Mouse (Mus musculus): Measurements from ENCODE around the gene Prr7. TPM values are rescaled to one million over a fixed set of nuclear protein-coding genes. Genes with fewer than 3 reads are reported as not detected.

Gene Prr7
- total and polyA plus RNA-seq, 3 experiments = 0.60 to 1.2 (median 0.89) TPM

GRCm38 (mm10) chr13:55500575-55500974 is 36.5 kb downstream of the Prr7 start:
- Histone ChIP-seq H3K27me3 (replicated peaks) (no peaks in the 10 kb centered on the region), H3K4me2 (ENCODE audit: insufficient read depth, low read depth, poor library complexity, severe bottlenecking) (no peak overlapping the region), H3K9ac (ENCODE audit: insufficient read depth, low read depth) (no peak overlapping the region), H3K27ac (ENCODE audit: insufficient read depth, low read depth) (no peak overlapping the region), H3K4me1 (ENCODE audit: control insufficient read depth in 1 of 2, insufficient read depth in 2 of 2) (no peaks in the 10 kb centered on the region), H3K36me3 (replicated peaks in 1 of 2; ENCODE audit: control insufficient read depth in 1 of 2, insufficient read depth in 1 of 2, low read length in 1 of 2) (peaks cover 18 to 85% of the 10 kb centered on the region in 2 experiments), H3K9me3 (replicated peaks; ENCODE audit: low read length) (no peaks in the 10 kb centered on the region), H3K4me3 (replicated peaks in 1 of 3; ENCODE audit: low read depth in 2 of 3, low read length in 2 of 3, poor library complexity in 1 of 3) (no peak overlapping the region), H3K79me2 (replicated peaks; ENCODE audit: control insufficient read depth, extremely low read depth, insufficient read depth, poor library complexity, severe bottlenecking) (no peaks in the 10 kb centered on the region)
- TF ChIP-seq MXI1 (IDR thresholded peaks at IDR 0.05; ENCODE audit: low read depth, low read length) = no peak
- no peak for TF ChIP-seq PAX5 (IDR thresholded peaks at IDR 0.05; ENCODE audit: low read length)
- no peak for TF ChIP-seq USF1 (IDR thresholded peaks at IDR 0.05; ENCODE audit: low read depth, low read length)
- no peak for TF ChIP-seq NELFE (IDR thresholded peaks at IDR 0.05; ENCODE audit: low read depth, low read length)
- TF ChIP-seq POLR2AphosphoS2 (IDR thresholded peaks at IDR 0.05; ENCODE audit: low read depth, low read length) = no peak
- TF ChIP-seq RCOR1 (conservative IDR thresholded peaks at IDR 0.05; ENCODE audit: low read depth, low read length) = no peak
- no peak for DNase-seq (ENCODE audit: extremely low read depth)
- dilution Hi-C loops (cut with MboI; ENCODE audit: extremely low pct_ligation_motif_present, extremely low pct_unique_long_range_greater_than_20kb, low sequenced_read_pairs) (no loop called here), in situ Hi-C loops (cut with MboI; ENCODE audit: low pct_ligation_motif_present, low pct_unique_long_range_greater_than_20kb, low sequenced_read_pairs) (no loop called here)

- Histone ChIP-seq H3K27me3 (replicated peaks) (no peaks in the 10 kb centered on the region), H3K4me1 (ENCODE audit: control insufficient read depth in 1 of 2, insufficient read depth in 2 of 2) (no peaks in the 10 kb centered on the region), H3K9ac (ENCODE audit: insufficient read depth, low read depth) (no peak overlapping the region), H3K9me3 (replicated peaks; ENCODE audit: low read length) (no peaks in the 10 kb centered on the region), H3K4me3 (replicated peaks in 1 of 3; ENCODE audit: low read depth in 2 of 3, low read length in 2 of 3, poor library complexity in 1 of 3) (no peak overlapping the region), H3K36me3 (replicated peaks in 1 of 2; ENCODE audit: control insufficient read depth in 1 of 2, insufficient read depth in 1 of 2, low read length in 1 of 2) (peaks cover 34 to 94% of the 10 kb centered on the region in 2 experiments), H3K27ac (ENCODE audit: insufficient read depth, low read depth) (no peak overlapping the region), H3K4me2 (ENCODE audit: insufficient read depth, low read depth, poor library complexity, severe bottlenecking) (no peak overlapping the region), H3K79me2 (replicated peaks; ENCODE audit: control insufficient read depth, extremely low read depth, insufficient read depth, poor library complexity, severe bottlenecking) (no peaks in the 10 kb centered on the region)
- DNase-seq (ENCODE audit: extremely low read depth) = no peak
- TF ChIP-seq MAZ (IDR thresholded peaks at IDR 0.05; ENCODE audit: low read depth, low read length) = no peak
- TF ChIP-seq E2F4 (IDR thresholded peaks at IDR 0.05; ENCODE audit: insufficient replicate concordance, low read depth, low read length) = no peak
- no peak for TF ChIP-seq POLR2AphosphoS2 (IDR thresholded peaks at IDR 0.05; ENCODE audit: low read depth, low read length)
- TF ChIP-seq MAFK (IDR thresholded peaks at IDR 0.05; ENCODE audit: insufficient replicate concordance, low read length) = no peak
- no peak for TF ChIP-seq UBTF (IDR thresholded peaks at IDR 0.05; ENCODE audit: low read depth, low read length)
- TF ChIP-seq ZMIZ1 (IDR thresholded peaks at IDR 0.05; ENCODE audit: low read depth, low read length) = no peak
- no peak for TF ChIP-seq RCOR1 (conservative IDR thresholded peaks at IDR 0.05; ENCODE audit: low read depth, low read length)
- dilution Hi-C loops (cut with MboI; ENCODE audit: extremely low pct_ligation_motif_present, extremely low pct_unique_long_range_greater_than_20kb, low sequenced_read_pairs) = no loop called here
- in situ Hi-C loops (cut with MboI; ENCODE audit: low pct_ligation_motif_present, low pct_unique_long_range_greater_than_20kb, low sequenced_read_pairs) = no loop called here
These were observed 38.3 kb downstream of the Prr7 start for GRCm38 (mm10) chr13:55502405-55502804.

- 0 out of 4 replicates have a peak, but pooled peaks cover 0 to under 1% of the 10 kb centered on the region in 2 experiments for H3K4me1 ChIP-seq (ENCODE audit: control insufficient read depth in 1 of 2, insufficient read depth in 2 of 2)
- in situ Hi-C loops (cut with MboI; ENCODE audit: low pct_ligation_motif_present, low pct_unique_long_range_greater_than_20kb, low sequenced_read_pairs) (no loop called here), dilution Hi-C loops (cut with MboI; ENCODE audit: extremely low pct_ligation_motif_present, extremely low pct_unique_long_range_greater_than_20kb, low sequenced_read_pairs) (no loop called here)
These were observed 40.3 kb downstream of the Prr7 start for GRCm38 (mm10) chr13:55504390-55504789.

More at GRCm38 (mm10) chr13:55504390-55504789, 40.3 kb downstream of the Prr7 start:
- TF ChIP-seq EP300 (IDR thresholded peaks at IDR 0.05; ENCODE audit: low read length) = no peak
- no peak for TF ChIP-seq KAT2A (IDR thresholded peaks at IDR 0.05; ENCODE audit: insufficient replicate concordance, low read length)
- TF ChIP-seq IRF4 (IDR thresholded peaks at IDR 0.05; ENCODE audit: low read depth, low read length) = no peak
- TF ChIP-seq BHLHE40 (IDR thresholded peaks at IDR 0.05; ENCODE audit: low read depth, low read length) = no peak
- no peak for TF ChIP-seq POLR2A (IDR thresholded peaks at IDR 0.05; ENCODE audit: low read depth, low read length)
- no peak for TF ChIP-seq NELFE (IDR thresholded peaks at IDR 0.05; ENCODE audit: low read depth, low read length)
- no peak for TF ChIP-seq JUN (IDR thresholded peaks at IDR 0.05; ENCODE audit: insufficient read depth, low read depth, low read length)
- TF ChIP-seq MXI1 (IDR thresholded peaks at IDR 0.05; ENCODE audit: low read depth, low read length) = no peak
- no peak for TF ChIP-seq RCOR1 (conservative IDR thresholded peaks at IDR 0.05; ENCODE audit: low read depth, low read length)
- no peak for TF ChIP-seq MEF2A (IDR thresholded peaks at IDR 0.05; ENCODE audit: borderline replicate concordance, low read depth, low read length)
- TF ChIP-seq GABPA (IDR thresholded peaks at IDR 0.05; ENCODE audit: insufficient replicate concordance, low read depth, low read length) = no peak
- no peak for TF ChIP-seq ZMIZ1 (IDR thresholded peaks at IDR 0.05; ENCODE audit: low read depth, low read length)
- no peak for TF ChIP-seq CTCF (conservative IDR thresholded peaks at IDR 0.05 in 1 of 2, IDR thresholded peaks at IDR 0.05 in 1 of 2; ENCODE audit: low read depth in 2 of 2, low read length in 2 of 2)
- TF ChIP-seq ZKSCAN1 (IDR thresholded peaks at IDR 0.05; ENCODE audit: borderline replicate concordance, low read depth, low read length) = no peak
- no peak for TF ChIP-seq CHD1 (IDR thresholded peaks at IDR 0.05; ENCODE audit: low read depth, low read length)
- no peak for TF ChIP-seq MAFK (IDR thresholded peaks at IDR 0.05; ENCODE audit: insufficient replicate concordance, low read length)
- no peak overlapping the region for H3K9ac ChIP-seq (ENCODE audit: insufficient read depth, low read depth)
- H3K79me2 ChIP-seq (replicated peaks; ENCODE audit: control insufficient read depth, extremely low read depth, insufficient read depth, poor library complexity, severe bottlenecking) = no peaks in the 10 kb centered on the region
- H3K36me3 ChIP-seq (replicated peaks in 1 of 2; ENCODE audit: control insufficient read depth in 1 of 2, insufficient read depth in 1 of 2, low read length in 1 of 2) = peaks cover 45 to 95% of the 10 kb centered on the region in 2 experiments
- no peaks in the 10 kb centered on the region for H3K27me3 ChIP-seq (replicated peaks)
- no peak for DNase-seq (ENCODE audit: extremely low read depth)
- H3K9me3 ChIP-seq (replicated peaks; ENCODE audit: low read length) = no peaks in the 10 kb centered on the region
- no peak overlapping the region for H3K4me3 ChIP-seq (replicated peaks in 1 of 3; ENCODE audit: low read depth in 2 of 3, low read length in 2 of 3, poor library complexity in 1 of 3)
- H3K27ac ChIP-seq (ENCODE audit: insufficient read depth, low read depth) = no peak overlapping the region
- no peak overlapping the region for H3K4me2 ChIP-seq (ENCODE audit: insufficient read depth, low read depth, poor library complexity, severe bottlenecking)
